Mouse (Mus musculus) embryonic fibroblast, embryonic 13.5 days (primary cell): ENCODE results near the gene Tmem259.
"Not testable (repeated sequence)": the region's sequence is repeated elsewhere in the genome, so short reads cannot be mapped to it uniquely, and the experiment has no call there.

Experiments used
- CTCF ChIP-seq: IDR thresholded peaks from 2 replicates; pipeline ENCODE4 v1.5.1; 2011; ENCODE audit warnings: mild to moderate bottlenecking, control low read depth, low read length, moderate library complexity, borderline replicate concordance; ENCODE audit not compliant: insufficient read depth
- POLR2A ChIP-seq: IDR thresholded peaks from 2 replicates; pipeline ENCODE4 v1.6.1; 2011; ENCODE audit warnings: low read depth, mild to moderate bottlenecking, control low read depth, low read length, moderate library complexity

GRCm38 (mm10) chr10:79959412-79959811 lies 24.7 kb downstream of the Tmem259 start:
- not testable (repeated sequence) for TF ChIP-seq POLR2A, CTCF
